Mouse (Mus musculus) CD8-positive naive resting alpha-beta T cell, adult 2 months (primary cell): Measurements from ENCODE around the gene Slc22a3.
A peak's percentile ranks its signal among the peaks of the same experiment; 100 is the strongest.

Experiments
- DNase-seq, 2 experiments: peaks; one replicate each; pipeline ENCODE4 v3.0.0; 2022; ENCODE audit warnings: low read depth in 2 of 2, low spot score in 2 of 2

The Slc22a3 gene

DNA sequence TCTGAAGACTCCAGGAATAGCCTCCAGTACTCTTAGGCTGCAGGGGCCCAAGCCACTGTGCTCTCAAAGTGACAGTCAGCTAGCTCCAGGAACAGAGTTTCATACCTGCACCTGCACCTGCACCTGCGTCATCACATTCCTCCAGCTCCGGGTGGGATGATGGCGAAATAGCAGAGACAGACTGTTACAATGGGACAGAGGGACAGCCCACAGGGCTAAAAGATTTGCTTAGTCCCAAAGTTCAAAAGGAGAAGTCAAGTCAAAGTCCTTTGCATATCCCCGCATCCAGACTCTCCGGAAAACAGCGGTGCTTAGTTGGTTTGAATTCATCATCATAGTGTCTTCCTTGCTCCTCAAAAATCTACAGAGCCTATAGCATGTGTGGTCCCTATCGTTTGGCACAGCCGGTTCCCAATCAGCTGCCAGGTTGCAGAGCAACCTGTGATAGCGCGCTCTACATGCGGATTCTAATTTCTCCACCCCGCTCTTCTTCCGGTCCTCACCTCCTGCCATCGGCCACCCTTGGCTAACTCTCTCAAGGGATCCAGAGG is at the start of gene Slc22a3:
Gene Slc22a3, minus strand, starts transcription at position 51 of the 551 bp plus-strand sequence.
- DNase-seq = no peak

DNA sequence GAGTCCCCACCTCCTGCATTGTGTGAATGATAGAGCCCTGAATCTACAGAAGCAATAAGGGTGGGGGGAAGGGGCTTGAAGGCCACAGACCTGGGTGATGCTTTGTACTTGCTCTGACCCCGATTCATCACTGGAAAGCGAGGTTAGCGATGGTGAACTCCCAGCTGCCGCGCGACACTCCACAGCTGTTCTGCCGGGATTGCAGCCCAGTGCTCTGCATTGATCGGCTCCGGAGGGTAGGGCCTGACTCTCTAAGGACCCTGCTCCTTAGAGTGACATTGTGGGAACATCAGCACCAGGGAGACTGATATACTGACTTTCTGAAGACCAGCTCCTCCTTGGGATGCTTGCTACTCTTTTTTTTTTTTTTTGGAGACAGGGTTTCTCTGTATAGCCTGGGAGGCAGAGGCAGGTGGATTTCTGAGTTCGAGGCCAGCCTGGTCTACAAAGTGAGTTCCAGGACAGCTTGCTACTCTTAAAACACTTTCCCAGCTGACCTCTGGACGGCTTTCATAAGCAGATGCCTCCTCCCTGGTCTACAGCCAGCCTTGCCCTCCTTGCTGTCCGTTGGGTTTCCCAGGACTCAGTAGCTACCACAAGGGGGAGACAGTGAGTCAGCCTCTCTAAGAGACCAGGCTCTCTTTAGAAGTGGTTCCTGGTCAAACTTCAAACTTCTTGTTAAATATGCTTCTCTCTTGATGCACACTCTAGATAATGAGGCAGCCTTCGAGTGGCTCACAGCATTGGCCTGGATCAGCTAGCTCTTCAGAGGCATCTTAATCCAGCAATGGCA is 27.0 kb upstream of the Slc22a3 start:
- peak; percentile 42 to 61 for DNase-seq

DNA sequence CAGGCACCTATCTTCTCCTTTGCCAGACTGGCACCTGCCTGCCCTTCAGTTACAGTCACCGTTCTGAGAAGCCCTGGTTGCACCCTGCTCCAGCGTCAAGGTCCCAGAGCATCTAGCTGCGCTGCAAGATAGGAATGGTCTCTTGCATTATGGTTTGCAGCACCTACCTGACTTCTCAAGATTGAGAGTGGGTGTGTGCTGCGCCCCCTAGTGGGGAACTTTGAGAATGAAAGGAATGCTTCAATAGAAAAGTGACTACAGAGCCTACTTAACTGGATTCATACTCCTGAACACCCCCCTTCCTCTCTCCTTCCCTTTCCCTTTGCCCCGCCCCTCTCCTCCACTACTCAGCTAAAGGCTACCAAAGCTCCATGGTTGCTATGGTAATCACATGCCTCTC is 24.6 kb upstream of the Slc22a3 start:
- peak; percentile 37 to 55 for DNase-seq

DNA sequence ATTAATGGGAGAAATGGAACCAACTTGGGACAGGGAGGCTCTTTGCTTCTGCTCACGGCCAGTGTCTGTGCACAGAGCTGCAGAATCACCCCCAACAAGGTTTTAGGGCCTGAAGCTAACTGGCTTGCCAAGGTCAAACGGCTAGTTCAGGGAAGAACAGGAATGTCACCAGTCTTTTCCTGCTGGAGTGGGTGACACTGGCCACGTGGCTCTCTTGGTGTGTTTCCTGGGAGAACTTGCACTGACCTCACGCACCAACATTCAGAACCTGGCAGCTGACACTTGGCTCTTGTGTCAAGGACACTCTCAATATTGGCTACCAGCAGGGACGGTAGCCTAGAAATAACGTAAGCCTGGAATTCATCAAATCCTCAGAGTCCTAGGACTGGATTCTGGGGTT is 22.6 kb upstream of the Slc22a3 start:
- DNase-seq = no peak

DNA sequence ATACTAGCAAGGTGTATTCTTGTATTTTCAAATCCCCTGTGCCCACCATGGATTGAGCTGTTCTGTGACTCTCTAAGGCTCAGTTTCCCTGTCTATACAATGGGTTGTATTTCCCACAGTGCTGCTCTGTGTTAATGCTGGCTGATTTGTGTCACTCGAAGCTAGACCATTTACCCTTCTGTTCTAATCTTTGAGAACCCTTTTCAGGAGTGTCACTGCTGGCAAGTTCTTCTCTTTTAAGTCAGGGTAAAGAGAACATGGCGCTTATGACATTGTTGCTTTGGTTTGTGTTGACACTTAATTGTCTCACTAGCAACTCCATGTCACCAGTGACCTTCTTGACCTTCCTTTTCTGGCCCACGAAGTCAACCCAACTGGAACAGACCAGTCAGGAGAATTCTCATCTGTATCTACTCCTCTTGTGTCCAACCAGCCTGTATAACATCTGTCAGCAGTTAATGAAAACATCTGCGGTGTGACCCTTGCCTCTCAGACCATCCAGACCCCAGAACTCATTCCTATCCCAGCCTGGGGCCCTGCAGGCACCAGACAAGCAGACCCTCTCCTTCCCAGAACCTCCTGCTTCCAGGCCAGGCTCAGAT is 22.0 kb upstream of the Slc22a3 start:
- DNase-seq = no peak

DNA sequence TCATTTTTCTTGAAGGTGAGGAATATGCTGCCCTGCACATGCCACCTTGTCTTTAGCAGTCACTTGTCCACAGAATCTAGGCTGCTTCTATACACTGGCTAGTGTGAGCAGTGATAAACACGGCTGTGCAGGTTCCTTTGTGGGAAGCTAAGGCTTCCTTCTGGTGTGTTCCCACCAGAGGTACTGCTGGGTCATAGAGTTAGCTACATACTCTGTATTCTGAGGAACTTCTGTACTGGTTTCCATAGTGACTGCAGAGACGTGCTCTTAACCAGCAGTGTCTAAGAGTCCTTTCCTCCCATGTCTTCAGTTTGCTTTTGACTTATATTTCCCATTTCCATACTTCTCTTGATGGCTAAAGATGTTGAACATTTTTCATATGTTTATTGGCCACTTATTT is 11.6 kb upstream of the Slc22a3 start:
- DNase-seq = no peak

DNA sequence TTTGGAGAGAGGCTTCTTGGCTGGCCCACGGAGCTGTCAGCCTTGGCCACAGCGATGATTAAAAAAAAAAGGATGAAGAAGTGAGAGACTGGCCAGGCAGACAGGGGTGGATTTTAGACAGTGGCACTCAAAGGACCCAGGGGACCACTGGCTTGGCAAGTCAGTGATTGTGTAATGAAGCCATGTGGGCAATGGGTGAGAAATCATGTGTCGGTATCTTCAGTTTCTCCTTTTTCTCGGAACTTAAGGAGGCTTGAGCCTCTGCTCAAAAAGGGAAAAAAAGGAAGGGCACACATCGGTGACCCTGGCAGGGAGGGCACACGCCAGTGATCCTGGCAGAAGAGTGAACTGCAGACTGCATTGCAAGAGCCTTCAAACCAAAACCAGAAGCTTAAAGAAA is 10.7 kb upstream of the Slc22a3 start:
- DNase-seq = no peak

DNA sequence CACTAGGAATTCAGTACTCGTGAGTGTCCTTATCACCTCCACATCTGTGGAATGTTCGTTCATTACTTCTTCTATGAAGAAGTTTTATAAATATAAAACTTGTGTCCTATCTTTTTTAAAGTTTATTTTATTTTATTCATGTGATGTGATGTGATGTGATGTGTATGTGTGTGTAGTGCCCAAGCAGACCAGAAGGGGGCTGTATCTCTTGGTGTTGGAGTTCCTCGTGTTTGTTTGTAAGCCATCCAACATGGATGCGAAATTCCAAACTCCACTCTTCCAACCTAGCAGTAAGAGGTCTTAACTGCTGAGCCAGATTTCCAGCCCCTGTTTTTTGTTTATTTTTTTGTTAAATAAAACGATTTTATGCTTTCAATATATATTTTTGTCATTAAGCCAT is 6.5 kb upstream of the Slc22a3 start:
- DNase-seq = no peak

DNA sequence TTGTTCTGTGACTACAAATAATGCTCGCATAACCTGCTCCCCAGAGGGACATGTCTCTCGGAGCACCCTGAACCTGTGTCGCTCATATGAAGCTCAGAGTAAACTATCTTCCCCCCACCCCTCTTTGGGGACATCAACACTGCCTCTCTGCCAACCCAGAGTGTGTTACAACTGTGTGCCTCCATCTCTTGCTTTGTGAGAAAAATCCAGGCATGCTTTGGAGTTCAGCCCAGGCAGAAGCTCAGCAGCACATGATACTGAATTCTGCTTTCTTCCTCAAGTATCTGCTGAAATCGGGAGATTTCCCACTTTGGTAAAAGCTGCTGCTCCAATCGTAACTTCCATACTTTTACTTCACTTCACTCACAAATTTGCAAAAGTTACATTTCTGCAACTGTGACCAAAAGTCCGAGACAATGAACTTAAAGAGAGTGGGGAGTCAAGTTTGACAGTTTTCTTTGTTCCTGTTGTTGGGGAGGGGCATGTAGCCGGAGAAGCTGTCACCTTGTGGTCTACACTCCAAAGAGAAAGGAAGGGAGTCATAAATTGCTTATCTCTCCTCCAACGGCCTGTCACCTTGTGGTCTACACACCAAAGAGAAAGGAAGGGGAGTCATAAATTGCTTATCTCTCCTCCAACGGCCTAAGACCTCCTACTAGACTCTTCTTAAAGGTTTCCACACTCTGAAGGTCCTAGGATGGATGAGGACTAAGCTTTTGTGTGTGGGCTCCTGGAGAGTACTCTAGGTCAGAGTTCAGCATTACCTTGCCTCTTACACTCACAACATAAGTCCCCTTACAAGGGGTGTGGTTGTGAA is 5.8 kb upstream of the Slc22a3 start:
- DNase-seq = no peak

DNA sequence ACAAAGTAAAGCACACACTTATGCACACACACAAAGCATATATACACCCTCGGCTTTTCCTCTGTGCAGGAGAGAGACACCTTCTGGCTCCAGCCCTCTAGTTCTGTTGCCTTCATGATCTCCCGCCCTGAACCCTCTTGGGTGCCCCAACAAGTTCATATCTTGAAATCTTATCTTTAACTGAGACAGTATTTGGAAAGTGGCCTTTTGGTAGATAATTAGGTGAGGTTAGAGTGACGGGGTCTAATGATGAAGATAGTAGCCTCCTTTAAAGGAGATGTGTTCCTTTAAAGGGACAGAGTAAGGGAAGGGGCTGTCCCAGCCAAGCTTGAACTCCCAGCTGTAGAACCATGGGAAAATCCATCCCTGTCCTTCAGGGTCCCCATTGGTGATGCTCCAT is 3.7 kb upstream of the Slc22a3 start:
- DNase-seq = no peak

DNA sequence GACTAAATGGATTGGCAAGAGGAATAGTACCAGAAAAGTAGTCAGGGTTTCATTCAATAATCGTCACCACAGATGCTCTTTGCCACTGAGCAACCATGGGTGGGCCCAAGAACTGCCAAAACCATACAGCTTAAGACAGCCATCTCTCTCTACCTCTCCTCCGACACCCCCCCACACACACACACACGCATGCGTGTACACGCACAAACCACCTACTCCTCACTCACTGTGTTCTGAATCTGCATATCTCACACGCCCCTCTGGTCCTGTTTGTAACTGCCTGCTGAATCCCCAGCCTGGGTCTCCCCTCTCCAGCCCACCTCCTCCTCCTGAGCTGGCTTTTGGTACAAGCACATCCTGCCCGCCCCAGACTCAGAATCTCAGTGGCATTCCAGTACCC is 872 bp upstream of the Slc22a3 start:
- no peak for DNase-seq

DNA sequence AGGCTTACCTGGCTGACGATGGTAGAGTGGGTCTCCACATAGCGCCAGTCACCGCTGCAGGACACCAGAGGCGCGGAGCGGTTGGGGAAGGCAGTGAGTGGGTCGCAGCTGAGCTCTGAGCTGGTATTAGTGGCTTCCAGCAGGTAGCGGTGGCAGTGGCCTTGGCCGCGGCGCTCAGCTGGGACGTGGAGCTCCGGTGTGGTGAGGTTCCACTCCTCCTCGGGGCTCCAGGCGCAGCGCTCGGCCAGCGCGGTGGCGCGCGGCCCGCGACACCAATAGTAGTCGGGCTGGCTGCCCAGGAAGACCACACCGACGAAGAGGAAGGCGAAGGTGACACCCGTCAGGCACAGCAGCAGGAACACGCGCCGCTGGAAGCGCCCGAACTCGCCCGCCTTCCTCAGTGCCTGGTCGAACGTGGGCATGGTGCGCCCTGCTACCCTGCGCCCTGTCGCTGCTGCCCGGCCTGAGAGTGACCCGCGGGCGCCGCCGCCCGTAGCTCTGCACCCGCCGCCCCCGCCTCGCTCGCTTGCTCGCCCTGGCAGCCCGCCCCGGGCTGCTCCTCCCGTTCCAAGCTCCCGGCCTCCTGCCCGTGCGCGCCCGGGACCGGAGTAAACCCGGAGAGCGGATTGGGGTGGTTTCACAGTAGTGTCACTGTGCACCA is 471 bp downstream of the Slc22a3 start:
- DNase-seq = no peak

DNA sequence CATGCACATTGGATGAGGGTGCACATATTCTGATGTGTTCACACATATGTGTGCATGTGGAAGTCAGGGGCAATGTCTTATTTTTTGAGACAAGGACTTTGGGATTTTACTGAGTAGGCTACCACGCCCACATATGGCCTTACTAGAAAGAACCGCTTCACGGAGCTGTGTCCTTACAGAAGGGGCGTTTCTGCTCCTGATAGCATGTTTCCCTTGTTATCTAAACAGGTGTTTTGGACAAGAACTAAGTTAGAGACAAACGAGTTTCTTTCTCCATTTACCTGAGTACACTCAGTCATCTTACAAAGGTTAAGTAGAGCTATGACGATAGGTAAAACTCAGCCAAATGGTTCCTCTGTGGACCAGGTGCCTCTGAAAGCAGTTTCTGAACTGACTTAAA is 1.8 kb downstream of the Slc22a3 start:
- DNase-seq = no peak

DNA sequence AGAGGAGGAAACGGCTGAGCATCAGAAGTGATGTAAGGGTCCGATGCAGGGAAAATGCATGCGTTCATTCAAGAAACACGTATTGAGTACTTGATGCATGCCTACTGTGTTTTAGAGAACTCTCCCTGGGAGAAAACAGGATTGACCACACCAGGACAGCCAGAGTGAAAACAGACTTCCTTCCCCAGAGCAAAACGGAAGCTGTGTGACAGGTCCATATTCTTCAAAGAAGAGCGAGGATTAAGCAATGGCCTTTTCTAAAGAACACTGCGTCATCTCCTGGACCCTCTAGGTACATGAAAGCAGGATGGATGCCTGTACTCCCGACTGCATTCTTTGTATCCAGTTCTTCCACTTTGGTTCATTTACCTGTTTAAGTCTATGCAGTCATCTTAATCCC is 8.1 kb downstream of the Slc22a3 start:
- no peak for DNase-seq

DNA sequence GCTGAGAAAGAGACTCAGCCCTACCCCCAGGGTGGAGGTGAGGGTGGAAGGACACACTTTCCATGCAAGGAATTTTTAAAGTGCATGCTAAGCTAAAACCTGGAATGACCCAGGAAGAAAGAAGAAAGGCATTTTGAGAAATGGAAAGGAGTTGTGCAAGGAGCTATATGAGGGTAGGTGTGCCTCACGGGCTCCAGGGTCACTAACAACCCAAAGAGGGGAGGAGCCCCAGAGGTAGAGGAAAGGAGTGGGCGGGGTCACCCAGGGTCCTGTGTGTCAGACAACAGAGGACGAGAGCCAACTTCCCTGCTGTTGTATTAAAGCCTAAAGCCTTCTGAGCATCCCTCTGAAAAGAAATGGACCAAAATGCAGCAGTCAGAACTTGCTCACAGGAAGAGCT is 11.9 kb downstream of the Slc22a3 start:
- DNase-seq = no peak

DNA sequence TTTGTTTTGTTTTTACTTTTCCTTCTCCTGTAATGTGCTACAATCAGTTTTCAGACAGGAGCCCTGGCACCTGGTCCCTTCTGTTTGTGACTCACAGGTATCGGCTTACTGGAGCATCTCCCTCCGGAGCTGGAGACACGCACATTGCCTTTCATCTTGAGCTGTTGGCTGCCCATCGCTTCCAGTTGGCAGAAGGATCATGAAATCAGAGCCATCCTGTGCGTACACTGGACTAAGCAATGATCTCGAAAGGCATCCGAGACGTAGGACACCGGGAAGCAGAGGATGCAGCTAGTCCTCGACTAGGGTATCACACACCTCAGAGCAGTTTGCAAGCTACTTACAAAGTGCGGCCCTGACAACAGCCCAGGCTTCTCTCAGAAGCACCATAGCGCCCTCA is 15.9 kb downstream of the Slc22a3 start:
- DNase-seq = no peak

DNA sequence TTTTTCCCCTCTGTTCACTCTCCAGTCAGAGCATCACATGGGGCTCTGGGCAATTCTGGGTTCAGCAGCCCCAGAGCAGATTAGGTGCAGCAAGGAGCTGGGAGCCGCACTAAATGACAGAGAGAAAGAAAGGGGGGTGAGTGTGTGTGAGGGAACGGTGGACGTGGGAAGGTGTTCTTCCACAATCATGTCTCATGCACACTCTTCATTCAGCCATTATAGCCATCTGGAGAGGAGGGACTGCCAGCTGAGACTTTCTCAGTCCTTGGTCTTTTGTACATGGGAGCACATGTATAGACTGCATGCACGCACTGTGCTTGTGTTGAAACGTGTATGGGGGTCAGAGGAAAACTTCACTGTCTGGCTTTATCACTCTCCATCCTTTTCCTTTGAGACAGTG is 17.6 kb downstream of the Slc22a3 start:
- no peak for DNase-seq

DNA sequence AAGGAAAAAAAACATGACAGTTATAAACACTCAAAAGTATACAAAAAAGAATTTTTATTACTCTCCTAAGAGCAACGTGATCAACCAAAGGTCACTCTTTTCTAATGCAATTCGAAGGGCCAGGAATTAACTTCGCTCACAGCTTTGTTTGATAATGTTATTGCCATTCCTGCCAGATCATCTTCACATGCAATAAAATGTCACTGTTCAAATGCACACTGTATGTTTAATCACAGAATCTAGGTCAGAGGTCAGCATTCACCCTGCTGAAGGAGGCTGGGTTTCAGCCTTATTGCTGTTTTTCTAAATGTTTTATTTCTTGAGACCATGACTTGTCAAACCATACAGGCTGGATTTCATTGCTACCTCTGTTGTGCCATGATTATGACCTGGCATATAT is 21.8 kb downstream of the Slc22a3 start:
- DNase-seq = no peak

DNA sequence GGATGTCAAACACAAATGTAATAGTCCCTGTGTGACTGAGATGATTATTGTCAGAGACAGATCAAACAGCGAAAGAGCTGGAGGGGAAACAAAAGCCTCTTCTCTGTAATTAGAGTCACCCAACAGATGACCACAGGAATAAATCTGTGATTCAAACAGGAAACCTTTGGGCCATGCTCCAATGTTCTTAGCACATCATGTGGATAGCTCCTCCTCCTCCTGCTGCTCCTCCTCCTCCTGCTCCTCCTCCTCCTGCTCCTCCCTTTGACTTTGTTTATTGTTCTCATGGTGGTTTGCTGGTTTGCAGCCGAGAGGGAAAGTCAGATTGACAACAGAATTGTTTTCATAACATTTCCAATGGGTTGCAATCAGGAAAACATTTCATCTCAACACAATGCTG is 28.1 kb downstream of the Slc22a3 start:
- no peak for DNase-seq

DNA sequence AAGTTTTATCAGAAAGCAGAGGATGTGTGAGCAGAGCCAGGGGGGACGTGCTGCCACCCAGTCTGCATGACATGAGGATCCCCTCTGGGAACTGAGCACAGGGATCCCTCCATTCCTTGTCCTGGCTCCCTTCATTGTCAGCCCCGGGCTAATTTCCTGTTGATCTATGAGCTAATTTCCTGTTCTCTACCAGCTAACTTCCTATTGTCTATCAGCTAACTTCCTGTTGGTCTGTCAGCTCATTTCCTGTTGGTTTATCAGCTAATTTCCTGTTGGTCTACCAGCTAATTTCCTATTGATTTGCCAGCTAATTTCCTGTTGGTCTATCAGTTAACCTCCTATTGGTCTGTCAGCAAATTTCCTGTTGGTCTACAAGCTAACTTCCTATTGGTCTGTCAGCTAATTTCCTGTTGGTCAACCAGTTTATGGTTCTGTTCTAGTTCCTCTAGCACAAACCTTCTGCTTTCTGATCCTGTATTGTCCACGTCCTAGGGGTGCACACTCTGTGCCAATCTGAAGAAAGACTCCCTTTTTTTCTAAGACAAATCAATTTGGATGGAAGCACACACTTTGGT is 32.9 kb downstream of the Slc22a3 start:
- no peak for DNase-seq

DNA sequence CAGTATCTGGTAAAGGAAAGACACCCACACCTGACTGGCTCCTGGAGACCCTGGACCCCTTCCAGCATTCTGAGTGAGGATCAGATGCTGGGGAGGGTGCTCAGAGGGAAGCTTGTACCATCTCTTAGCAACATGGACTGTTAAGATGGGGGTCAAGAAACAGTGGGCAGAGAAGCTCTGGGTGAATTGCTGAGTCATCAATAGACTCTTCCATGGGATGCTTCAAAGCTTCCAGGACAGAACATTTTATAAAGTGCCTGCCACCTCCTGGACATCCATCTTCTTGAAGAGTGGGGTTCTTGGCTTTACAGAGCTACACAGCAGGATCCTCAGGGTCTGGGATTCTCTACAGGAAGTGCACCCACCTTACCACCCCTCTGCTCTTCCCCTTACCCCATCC is 35.0 kb downstream of the Slc22a3 start:
- DNase-seq = no peak
